Mouse (Mus musculus): ENCODE data around the gene Ldlrad3. TPM values are rescaled to one million over a fixed set of nuclear protein-coding genes. Genes with fewer than 3 reads are reported as not detected.
A peak's percentile ranks its signal among the peaks of the same experiment; 100 is the strongest.

Ldlrad3 gene
- polyA plus RNA-seq, 1 experiment from 2014 or later = 29.0 TPM

DNA sequence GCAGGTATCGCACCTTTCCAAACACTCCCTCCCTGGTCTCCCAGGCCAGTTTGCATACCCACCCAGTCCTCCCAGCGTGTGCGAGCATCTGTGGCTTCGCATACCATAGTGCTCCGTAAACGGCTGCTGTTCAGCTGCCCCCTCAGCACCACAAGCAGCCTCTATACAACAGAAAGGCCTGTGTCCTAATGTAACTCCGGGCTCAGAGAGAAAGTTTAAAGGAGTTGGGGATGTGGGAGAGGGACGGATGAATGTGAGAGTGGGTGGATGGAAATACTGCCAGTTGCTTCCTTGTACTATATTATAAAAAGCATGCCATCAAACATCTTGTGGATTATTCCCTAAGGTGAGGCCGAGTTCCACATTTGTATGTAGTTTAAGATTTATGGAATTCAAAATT lies 59.0 kb downstream of the Ldlrad3 start:
- WGBS = 77% methylated on average over 9 of the region's 9 CpGs
- Histone ChIP-seq H3K4me3 (replicated peaks; ENCODE audit: low read length) (no peak overlapping the region), H3K9me3 (ENCODE audit: control insufficient read depth, low read length) (no peaks in the 10 kb centered on the region), H3K27me3 (replicated peaks; ENCODE audit: control insufficient read depth, insufficient read depth, low read length) (no peaks in the 10 kb centered on the region), H3K4me1 (replicated peaks; ENCODE audit: control insufficient read depth, insufficient read depth, low read length) (peaks cover 15% of the 10 kb centered on the region), H3K36me3 (ENCODE audit: control insufficient read depth, insufficient read depth) (no peaks in the 10 kb centered on the region), H3K27ac (ENCODE audit: low read length) (no peak overlapping the region), H3K4me2 (ENCODE audit: low read length) (no peak overlapping the region), H3K9ac (replicated peaks; ENCODE audit: low read depth, low read length) (no peak overlapping the region)
- ATAC-seq = no peak

DNA sequence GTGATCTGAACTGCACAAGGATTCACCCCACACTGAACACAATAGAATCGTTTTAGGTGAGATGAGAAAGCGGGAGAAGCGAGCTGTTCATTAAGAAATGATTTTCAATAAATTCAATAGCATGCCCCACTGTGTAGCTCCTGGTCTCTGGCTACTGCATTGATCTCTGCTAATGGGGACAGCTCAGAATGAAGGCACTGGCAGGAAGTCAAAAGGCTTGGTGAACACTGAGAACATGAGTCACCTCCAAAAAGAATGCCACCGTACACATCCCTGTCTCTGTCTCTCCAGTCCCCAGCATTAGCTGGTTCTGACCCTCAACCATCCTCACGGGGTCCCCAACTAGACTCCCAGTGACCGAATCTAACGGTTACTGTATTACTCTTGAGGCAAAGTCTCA lies 60.1 kb downstream of the Ldlrad3 start:
- Histone ChIP-seq H3K4me3 (replicated peaks; ENCODE audit: low read length) (no peak overlapping the region), H3K9me3 (ENCODE audit: control insufficient read depth, low read length) (no peaks in the 10 kb centered on the region), H3K27ac (ENCODE audit: low read length) (no peak overlapping the region), H3K4me2 (ENCODE audit: low read length) (no peak overlapping the region), H3K27me3 (replicated peaks; ENCODE audit: control insufficient read depth, insufficient read depth, low read length) (no peaks in the 10 kb centered on the region), H3K4me1 (replicated peaks; ENCODE audit: control insufficient read depth, insufficient read depth, low read length) (peaks cover 25% of the 10 kb centered on the region), H3K36me3 (ENCODE audit: control insufficient read depth, insufficient read depth) (no peaks in the 10 kb centered on the region), H3K9ac (replicated peaks; ENCODE audit: low read depth, low read length) (no peak overlapping the region)
- ATAC-seq = no peak
- WGBS = 77% methylated on average over 7 of the region's 7 CpGs

DNA sequence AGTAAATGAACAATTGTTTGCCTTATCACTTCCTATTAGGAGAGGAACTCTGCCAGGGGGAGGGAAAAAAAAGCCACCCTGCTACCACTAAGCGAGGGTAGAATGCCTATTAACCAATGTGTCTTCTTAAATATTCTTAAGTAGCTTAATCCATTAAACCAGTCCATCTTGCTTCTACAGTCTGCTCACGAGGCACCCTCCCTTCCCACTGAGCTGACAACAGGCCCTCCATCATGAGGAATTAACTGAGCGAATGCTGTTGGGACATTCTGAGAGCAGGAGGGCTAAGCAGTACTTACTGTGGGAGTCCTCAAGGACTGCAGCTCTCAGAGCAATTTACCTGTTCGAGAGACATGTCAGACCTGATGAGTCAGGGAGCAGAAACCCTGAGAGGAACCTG lies 61.1 kb downstream of the Ldlrad3 start:
- no peak overlapping the region for H3K4me3 ChIP-seq (replicated peaks; ENCODE audit: low read length)
- H3K9ac ChIP-seq (replicated peaks; ENCODE audit: low read depth, low read length) = no peak overlapping the region
- peaks cover 27% of the 10 kb centered on the region for H3K4me1 ChIP-seq (replicated peaks; ENCODE audit: control insufficient read depth, insufficient read depth, low read length)
- H3K27me3 ChIP-seq (replicated peaks; ENCODE audit: control insufficient read depth, insufficient read depth, low read length) = no peaks in the 10 kb centered on the region
- no peak overlapping the region for H3K4me2 ChIP-seq (ENCODE audit: low read length)
- 71% methylated on average over 4 of the region's 4 CpGs for WGBS
- no peaks in the 10 kb centered on the region for H3K36me3 ChIP-seq (ENCODE audit: control insufficient read depth, insufficient read depth)
- no peak overlapping the region for H3K27ac ChIP-seq (ENCODE audit: low read length)
- no peak for ATAC-seq
- no peaks in the 10 kb centered on the region for H3K9me3 ChIP-seq (ENCODE audit: control insufficient read depth, low read length)

DNA sequence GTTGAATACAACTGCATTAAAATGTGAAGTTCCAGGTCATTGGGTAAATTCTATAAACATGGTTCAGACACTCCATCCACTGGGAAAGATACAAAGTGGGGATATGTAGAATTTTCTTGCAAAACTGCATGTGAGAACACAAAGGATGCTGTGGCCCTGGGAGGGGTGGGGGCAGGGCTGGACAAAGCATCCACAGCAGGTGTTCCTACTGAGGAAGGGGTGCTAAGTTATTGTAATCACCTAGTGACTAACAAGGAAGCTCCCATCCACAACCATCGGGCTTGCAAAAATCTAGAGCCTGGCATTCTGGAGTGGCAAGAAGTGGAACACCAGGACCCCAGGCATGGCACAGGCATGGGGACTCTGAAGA lies 64.1 kb downstream of the Ldlrad3 start:
- no peaks in the 10 kb centered on the region for H3K9me3 ChIP-seq (ENCODE audit: control insufficient read depth, low read length)
- WGBS = 20% methylated on average over 1 of the region's 1 CpGs
- H3K4me2 ChIP-seq (ENCODE audit: low read length) = no peak overlapping the region
- H3K4me3 ChIP-seq (replicated peaks; ENCODE audit: low read length) = no peak overlapping the region
- H3K36me3 ChIP-seq (ENCODE audit: control insufficient read depth, insufficient read depth) = no peaks in the 10 kb centered on the region
- no peak for ATAC-seq
- H3K27ac ChIP-seq (ENCODE audit: low read length) = no peak overlapping the region
- H3K4me1 ChIP-seq (replicated peaks; ENCODE audit: control insufficient read depth, insufficient read depth, low read length) = peaks cover 21% of the 10 kb centered on the region
- no peak overlapping the region for H3K9ac ChIP-seq (replicated peaks; ENCODE audit: low read depth, low read length)
- H3K27me3 ChIP-seq (replicated peaks; ENCODE audit: control insufficient read depth, insufficient read depth, low read length) = no peaks in the 10 kb centered on the region

DNA sequence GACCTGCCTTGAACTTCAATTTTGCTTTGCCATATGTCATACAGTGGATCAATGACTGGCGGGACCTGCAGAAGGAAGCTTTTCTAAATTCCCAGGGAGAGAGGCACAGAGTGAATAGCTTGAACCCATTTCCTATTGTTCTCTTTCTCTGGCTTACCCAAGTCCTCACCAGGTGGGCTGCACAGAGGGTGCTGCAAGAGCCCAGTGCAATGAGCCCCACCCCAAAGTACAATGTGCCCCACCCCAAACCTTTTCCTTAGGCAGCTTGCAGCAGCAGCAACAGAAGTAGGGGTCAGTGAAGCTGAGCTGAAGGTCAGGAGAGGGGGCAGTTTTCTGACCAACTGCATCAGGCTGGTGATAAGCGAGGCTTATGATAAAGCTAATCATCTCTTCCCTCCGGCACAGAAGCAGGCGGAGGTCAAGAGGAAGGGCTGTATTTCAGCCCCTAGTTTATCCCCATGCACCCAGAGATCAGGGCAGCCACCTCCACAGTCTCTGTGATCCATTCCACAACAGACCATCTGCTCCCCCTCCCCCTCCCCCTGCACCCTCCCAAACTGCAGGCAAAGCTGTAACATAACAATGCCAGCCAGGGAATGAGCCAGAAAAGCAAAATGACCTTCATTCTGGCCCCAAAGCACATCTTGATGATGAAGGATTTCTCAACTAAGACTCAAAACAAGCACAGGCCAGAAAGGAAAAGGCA lies 64.6 kb downstream of the Ldlrad3 start:
- Histone ChIP-seq H3K36me3 (ENCODE audit: control insufficient read depth, insufficient read depth) (no peaks in the 10 kb centered on the region), H3K4me1 (replicated peaks; ENCODE audit: control insufficient read depth, insufficient read depth, low read length) (peaks cover 24% of the 10 kb centered on the region), H3K27me3 (replicated peaks; ENCODE audit: control insufficient read depth, insufficient read depth, low read length) (no peaks in the 10 kb centered on the region), H3K4me2 (ENCODE audit: low read length) (no peak overlapping the region), H3K27ac (ENCODE audit: low read length) (no peak overlapping the region), H3K4me3 (replicated peaks; ENCODE audit: low read length) (no peak overlapping the region), H3K9me3 (ENCODE audit: control insufficient read depth, low read length) (no peaks in the 10 kb centered on the region), H3K9ac (replicated peaks; ENCODE audit: low read depth, low read length) (no peak overlapping the region)
- 50% methylated on average over 4 of the region's 4 CpGs for WGBS
- no peak for ATAC-seq

DNA sequence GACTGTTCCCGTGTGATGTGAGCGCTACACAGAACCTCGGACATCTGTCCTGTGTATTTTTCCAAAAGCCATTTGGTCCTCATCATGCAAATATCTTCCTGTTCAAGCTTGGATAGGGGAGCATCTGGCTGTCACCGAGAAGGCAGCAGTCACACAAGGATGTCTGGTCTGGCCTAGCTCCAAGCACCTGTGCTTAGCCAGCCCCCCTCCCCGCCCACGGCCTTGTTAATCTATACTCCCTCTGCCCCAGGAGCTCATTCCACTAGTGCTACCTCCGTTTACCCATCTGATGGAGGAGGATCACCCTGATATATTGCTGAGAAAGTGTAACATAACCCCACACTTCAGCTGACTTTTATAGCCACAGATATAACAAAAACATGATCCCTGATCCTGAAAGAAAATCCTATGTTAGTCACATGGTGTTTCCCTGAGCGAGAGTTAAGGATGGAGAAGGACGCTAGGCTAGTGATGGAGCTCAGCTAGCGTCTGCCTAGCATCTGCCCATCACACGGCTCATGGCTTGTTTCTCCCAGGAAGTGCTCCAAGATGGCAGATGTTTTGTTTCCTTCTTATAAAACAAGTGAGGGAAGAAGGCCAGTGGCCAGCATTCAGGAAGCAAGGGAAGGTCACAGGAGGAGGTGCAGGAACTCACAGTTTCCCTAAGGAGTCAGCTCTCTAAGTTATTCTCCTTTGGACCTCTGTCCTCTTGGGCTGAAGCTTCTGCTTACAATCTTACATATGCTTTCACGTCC lies 66.3 kb downstream of the Ldlrad3 start:
- no peaks in the 10 kb centered on the region for H3K9me3 ChIP-seq (ENCODE audit: control insufficient read depth, low read length)
- H3K4me2 ChIP-seq (ENCODE audit: low read length) = no peak overlapping the region
- no peaks in the 10 kb centered on the region for H3K27me3 ChIP-seq (replicated peaks; ENCODE audit: control insufficient read depth, insufficient read depth, low read length)
- H3K36me3 ChIP-seq (ENCODE audit: control insufficient read depth, insufficient read depth) = no peaks in the 10 kb centered on the region
- H3K9ac ChIP-seq (replicated peaks; ENCODE audit: low read depth, low read length) = no peak overlapping the region
- ATAC-seq = no peak
- no peak overlapping the region for H3K4me3 ChIP-seq (replicated peaks; ENCODE audit: low read length)
- H3K4me1 ChIP-seq (replicated peaks; ENCODE audit: control insufficient read depth, insufficient read depth, low read length) = peaks cover 30% of the 10 kb centered on the region
- 49% methylated on average over 12 of the region's 12 CpGs for WGBS
- H3K27ac ChIP-seq (ENCODE audit: low read length) = no peak overlapping the region

DNA sequence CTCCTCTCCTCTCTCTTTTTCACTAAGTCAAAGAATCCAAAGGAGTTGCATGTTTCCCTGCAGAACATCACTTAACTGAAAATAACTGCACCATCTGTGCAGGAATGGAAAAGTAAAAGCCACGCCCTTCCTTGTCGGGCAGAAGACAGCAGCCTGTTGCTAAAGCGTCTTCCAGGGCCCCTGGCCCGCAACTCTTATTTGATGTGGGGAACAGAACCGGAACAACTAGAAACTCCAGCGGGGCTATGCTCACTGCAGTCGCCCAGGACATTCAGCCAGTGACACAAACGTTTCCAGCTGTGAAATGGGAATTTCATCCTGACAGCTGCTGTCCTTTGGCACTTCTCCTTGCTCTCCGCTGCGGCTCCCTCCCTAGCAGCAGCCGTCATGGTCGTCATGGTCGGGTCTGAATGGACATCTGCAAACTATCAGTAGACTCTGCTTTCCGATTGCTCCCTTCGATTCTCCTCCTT lies 67.2 kb downstream of the Ldlrad3 start:
- no peak overlapping the region for H3K4me2 ChIP-seq (ENCODE audit: low read length)
- H3K4me1 ChIP-seq (replicated peaks; ENCODE audit: control insufficient read depth, insufficient read depth, low read length) = peaks cover 30% of the 10 kb centered on the region
- no peaks in the 10 kb centered on the region for H3K36me3 ChIP-seq (ENCODE audit: control insufficient read depth, insufficient read depth)
- no peak overlapping the region for H3K4me3 ChIP-seq (replicated peaks; ENCODE audit: low read length)
- no peaks in the 10 kb centered on the region for H3K9me3 ChIP-seq (ENCODE audit: control insufficient read depth, low read length)
- no peaks in the 10 kb centered on the region for H3K27me3 ChIP-seq (replicated peaks; ENCODE audit: control insufficient read depth, insufficient read depth, low read length)
- no peak overlapping the region for H3K27ac ChIP-seq (ENCODE audit: low read length)
- WGBS = 53% methylated on average over 15 of the region's 15 CpGs
- no peak for ATAC-seq
- H3K9ac ChIP-seq (replicated peaks; ENCODE audit: low read depth, low read length) = no peak overlapping the region

DNA sequence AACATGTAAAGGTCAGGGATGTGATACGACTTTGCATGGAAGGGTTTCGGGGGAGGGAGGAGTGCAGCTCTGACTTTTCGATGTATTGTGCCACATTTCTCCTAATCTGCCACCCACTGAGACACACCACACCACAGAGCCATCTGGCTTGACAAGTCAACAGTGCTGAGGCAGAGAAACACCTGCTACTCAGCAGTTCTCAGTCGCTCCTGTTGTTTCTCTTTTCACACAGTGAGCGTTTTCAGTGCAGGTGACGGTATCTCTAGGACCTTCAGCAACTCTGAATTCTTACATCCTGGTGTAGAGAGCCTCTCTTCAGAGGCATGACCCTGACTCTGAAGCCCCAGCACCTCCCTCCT lies 68.8 kb downstream of the Ldlrad3 start:
- peak; percentile 32 for ATAC-seq
- peaks cover 30% of the 10 kb centered on the region for H3K4me1 ChIP-seq (replicated peaks; ENCODE audit: control insufficient read depth, insufficient read depth, low read length)
- H3K9me3 ChIP-seq (ENCODE audit: control insufficient read depth, low read length) = no peaks in the 10 kb centered on the region
- H3K27me3 ChIP-seq (replicated peaks; ENCODE audit: control insufficient read depth, insufficient read depth, low read length) = no peaks in the 10 kb centered on the region
- H3K4me3 ChIP-seq (replicated peaks; ENCODE audit: low read length) = no peak overlapping the region
- no peak overlapping the region for H3K4me2 ChIP-seq (ENCODE audit: low read length)
- H3K36me3 ChIP-seq (ENCODE audit: control insufficient read depth, insufficient read depth) = no peaks in the 10 kb centered on the region
- no peak overlapping the region for H3K9ac ChIP-seq (replicated peaks; ENCODE audit: low read depth, low read length)
- no peak overlapping the region for H3K27ac ChIP-seq (ENCODE audit: low read length)
- 27% methylated on average over 6 of the region's 6 CpGs for WGBS

DNA sequence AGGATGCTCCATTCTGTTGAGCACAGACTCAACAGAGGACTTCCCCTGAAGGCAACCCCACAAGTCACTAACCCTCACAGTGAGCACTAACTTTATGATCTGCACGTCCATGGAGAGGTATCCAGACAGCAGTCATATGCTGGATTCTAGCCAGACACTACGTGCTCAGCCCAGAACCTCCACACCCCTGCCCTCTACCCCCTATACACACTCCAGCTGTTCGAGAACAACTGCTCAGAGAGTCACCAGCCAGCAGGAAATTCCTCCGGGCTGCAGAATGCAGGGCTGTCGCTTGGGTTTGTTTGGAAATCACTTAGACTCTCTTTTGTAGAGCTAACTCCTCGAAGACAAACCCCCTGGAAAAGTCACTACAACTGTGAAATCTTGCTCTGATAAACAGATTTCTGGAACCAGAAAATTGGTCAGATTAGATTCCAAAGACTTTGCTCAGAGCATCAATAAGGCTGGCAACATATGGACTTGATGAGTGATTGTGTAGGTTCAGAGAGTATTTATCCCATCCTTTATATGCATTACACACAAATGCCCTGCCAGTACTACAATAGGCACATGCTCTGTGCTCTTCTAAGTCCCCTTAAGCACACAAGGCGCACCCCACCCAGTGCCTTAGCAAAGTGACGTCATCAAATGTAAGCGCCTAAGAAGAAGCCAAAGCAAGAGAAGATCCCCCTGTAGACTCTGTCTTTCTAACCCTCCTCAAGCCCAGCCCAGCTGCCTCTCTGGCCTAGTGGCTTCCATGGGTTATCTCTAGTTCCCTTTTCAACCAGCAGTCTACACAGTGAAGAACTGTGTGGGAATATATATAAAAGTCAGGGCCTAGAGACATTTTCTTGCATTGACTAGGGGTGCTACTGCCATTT lies 69.4 kb downstream of the Ldlrad3 start:
- Histone ChIP-seq H3K27me3 (replicated peaks; ENCODE audit: control insufficient read depth, insufficient read depth, low read length) (no peaks in the 10 kb centered on the region), H3K27ac (ENCODE audit: low read length) (no peak overlapping the region), H3K9ac (replicated peaks; ENCODE audit: low read depth, low read length) (no peak overlapping the region), H3K4me1 (replicated peaks; ENCODE audit: control insufficient read depth, insufficient read depth, low read length) (peaks cover 27% of the 10 kb centered on the region), H3K36me3 (ENCODE audit: control insufficient read depth, insufficient read depth) (no peaks in the 10 kb centered on the region), H3K4me3 (replicated peaks; ENCODE audit: low read length) (no peak overlapping the region), H3K4me2 (ENCODE audit: low read length) (no peak overlapping the region), H3K9me3 (ENCODE audit: control insufficient read depth, low read length) (no peaks in the 10 kb centered on the region)
- WGBS = 56% methylated on average over 9 of the region's 9 CpGs
- ATAC-seq = peak; percentile 6; the same call in 1 of the 2 replicates

Measured in forebrain, embryonic 16.5 days (tissue).